Mouse (Mus musculus): ENCODE results near the gene Bmp7. TPM values are rescaled to one million over a fixed set of nuclear protein-coding genes. Genes with fewer than 3 reads are reported as not detected.
A peak's percentile ranks its signal among the peaks of the same experiment; 100 is the strongest.

Bmp7 gene
- polyA plus RNA-seq, 1 experiment from 2014 or later = 8.7 TPM

DNA sequence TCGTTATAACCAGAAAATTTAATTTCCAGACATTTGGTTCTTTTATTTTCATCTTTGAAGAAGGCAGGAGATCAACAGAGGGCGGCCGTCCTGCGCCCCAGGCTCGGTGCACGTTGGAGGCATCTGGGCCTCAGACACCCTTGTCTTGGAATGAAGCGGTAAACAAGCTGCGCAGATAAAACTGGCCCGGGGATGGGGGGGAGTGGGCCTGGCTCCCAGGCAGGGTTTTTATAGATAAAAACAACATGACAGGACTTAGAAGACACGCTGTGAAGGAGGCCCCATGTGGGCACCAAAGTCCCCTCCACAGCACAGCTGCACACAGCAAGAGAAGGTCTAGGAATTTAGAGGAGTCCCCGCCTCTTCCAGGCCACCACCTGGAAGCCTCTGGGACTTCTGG is 10.6 kb upstream of the Bmp7 start:
- no peaks in the 10 kb centered on the region for H3K36me3 ChIP-seq (ENCODE audit: control insufficient read depth, insufficient read depth, low read length)
- no peaks in the 10 kb centered on the region for H3K4me1 ChIP-seq (ENCODE audit: control insufficient read depth, insufficient read depth, low read length)
- no peaks in the 10 kb centered on the region for H3K9me3 ChIP-seq (replicated peaks; ENCODE audit: control insufficient read depth, low read length)
- no peaks in the 10 kb centered on the region for H3K27me3 ChIP-seq (replicated peaks; ENCODE audit: control insufficient read depth, insufficient read depth, low read length)
- H3K4me3 ChIP-seq (ENCODE audit: low read depth, low read length) = no peak overlapping the region
- H3K4me2 ChIP-seq (ENCODE audit: low read length) = no peak overlapping the region
- ATAC-seq (0 out of 2 replicates have a peak, but pooled peaks have one; percentile 23), DNase-seq (ENCODE audit: low spot score) (no peak)
- no peak overlapping the region for H3K27ac ChIP-seq (ENCODE audit: low read depth, low read length)
- H3K9ac ChIP-seq (ENCODE audit: low read length) = no peak overlapping the region
- 24% methylated on average over 11 of the region's 11 CpGs for WGBS

DNA sequence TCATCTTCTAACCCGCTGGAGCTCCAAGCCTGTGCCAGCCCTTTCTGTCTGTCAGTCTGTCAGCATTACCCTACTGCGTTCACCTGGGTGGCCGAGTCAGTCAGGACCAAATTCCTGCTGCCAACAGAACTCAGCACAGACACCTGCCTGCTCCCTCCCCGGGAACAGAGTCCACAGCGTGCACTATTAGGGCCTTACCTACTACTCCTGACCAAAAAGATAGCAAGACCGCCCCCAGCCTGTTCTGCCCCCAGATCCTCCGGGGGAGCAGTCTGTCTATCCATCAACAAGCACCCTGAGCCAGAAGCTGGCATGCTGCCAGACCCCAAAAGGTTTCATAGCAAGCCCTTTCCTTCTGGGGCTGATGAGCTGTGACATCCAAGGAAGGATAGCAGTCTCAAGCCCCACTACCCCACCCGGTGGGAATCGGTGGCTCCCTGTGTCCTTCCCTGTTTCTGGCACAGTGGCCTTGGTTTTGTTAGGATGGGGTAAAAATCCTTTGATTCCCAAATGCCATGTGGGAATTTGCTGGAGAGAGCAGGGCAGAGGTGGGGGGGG is 10.1 kb upstream of the Bmp7 start:
- Histone ChIP-seq H3K9ac (ENCODE audit: low read length) (no peak overlapping the region), H3K4me1 (ENCODE audit: control insufficient read depth, insufficient read depth, low read length) (no peaks in the 10 kb centered on the region), H3K36me3 (ENCODE audit: control insufficient read depth, insufficient read depth, low read length) (no peaks in the 10 kb centered on the region), H3K27ac (ENCODE audit: low read depth, low read length) (no peak overlapping the region), H3K9me3 (replicated peaks; ENCODE audit: control insufficient read depth, low read length) (no peaks in the 10 kb centered on the region), H3K4me2 (ENCODE audit: low read length) (no peak overlapping the region), H3K27me3 (replicated peaks; ENCODE audit: control insufficient read depth, insufficient read depth, low read length) (no peaks in the 10 kb centered on the region), H3K4me3 (ENCODE audit: low read depth, low read length) (no peak overlapping the region)
- 61% methylated on average over 9 of the region's 9 CpGs for WGBS
- ATAC-seq (0 out of 2 replicates have a peak, but pooled peaks have one; percentile 48), DNase-seq (ENCODE audit: low spot score) (peak; percentile 44)

DNA sequence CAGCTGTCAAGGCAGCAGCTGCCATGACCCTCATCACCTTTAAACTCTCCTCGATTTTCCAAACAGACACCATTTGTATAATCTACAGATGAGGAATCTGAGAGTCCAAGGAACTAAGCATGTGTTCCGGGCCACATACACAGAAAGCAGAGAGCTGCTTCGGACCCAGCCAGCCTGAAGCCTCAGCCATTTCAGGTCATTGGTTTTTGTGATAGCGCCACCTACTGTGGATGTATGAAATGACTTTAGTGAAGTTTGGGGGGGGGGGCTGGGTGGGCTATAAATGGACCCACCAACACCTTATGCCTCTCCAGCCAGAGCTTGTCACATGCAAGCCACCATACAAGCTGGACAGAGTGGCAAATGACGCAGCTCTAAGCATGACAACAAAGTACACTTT is 8.9 kb upstream of the Bmp7 start:
- H3K9ac ChIP-seq (ENCODE audit: low read length) = no peak overlapping the region
- WGBS = 45% methylated on average over 5 of the region's 5 CpGs
- no peaks in the 10 kb centered on the region for H3K4me1 ChIP-seq (ENCODE audit: control insufficient read depth, insufficient read depth, low read length)
- no peaks in the 10 kb centered on the region for H3K9me3 ChIP-seq (replicated peaks; ENCODE audit: control insufficient read depth, low read length)
- ATAC-seq (no peak), DNase-seq (ENCODE audit: low spot score) (no peak)
- no peaks in the 10 kb centered on the region for H3K27me3 ChIP-seq (replicated peaks; ENCODE audit: control insufficient read depth, insufficient read depth, low read length)
- no peak overlapping the region for H3K4me2 ChIP-seq (ENCODE audit: low read length)
- no peaks in the 10 kb centered on the region for H3K36me3 ChIP-seq (ENCODE audit: control insufficient read depth, insufficient read depth, low read length)
- no peak overlapping the region for H3K4me3 ChIP-seq (ENCODE audit: low read depth, low read length)
- no peak overlapping the region for H3K27ac ChIP-seq (ENCODE audit: low read depth, low read length)

DNA sequence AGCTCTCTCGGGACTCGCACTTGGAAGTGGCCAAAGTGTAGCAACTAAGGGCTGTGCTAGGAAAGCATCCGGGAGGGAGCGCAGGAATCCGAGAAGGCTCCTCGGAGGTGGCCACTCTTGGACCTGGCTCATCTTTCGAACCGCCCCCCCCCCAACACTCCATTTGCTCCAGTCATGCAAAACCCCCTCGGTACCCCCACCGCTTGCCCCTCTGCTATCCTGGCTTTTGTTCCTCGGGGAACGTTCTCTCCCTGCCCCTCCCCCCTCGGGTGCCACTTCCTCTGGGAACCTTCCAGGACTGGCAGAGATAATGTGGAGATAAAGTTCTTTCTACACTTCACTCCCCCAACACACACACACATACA is 660 bp upstream of the Bmp7 start:
- WGBS = under 1% methylated on average over 13 of the region's 13 CpGs
- Histone ChIP-seq H3K4me1 (ENCODE audit: control insufficient read depth, insufficient read depth, low read length) (peaks cover 18% of the 10 kb centered on the region), H3K4me3 (ENCODE audit: low read depth, low read length) (peak overlapping the region; percentile 43), H3K27ac (ENCODE audit: low read depth, low read length) (no peak overlapping the region), H3K9me3 (replicated peaks; ENCODE audit: control insufficient read depth, low read length) (no peaks in the 10 kb centered on the region), H3K4me2 (ENCODE audit: low read length) (peak overlapping the region; percentile 93), H3K9ac (ENCODE audit: low read length) (peak overlapping the region; percentile 53; the same call in 1 of the 2 replicates), H3K27me3 (replicated peaks; ENCODE audit: control insufficient read depth, insufficient read depth, low read length) (peaks cover 62% of the 10 kb centered on the region), H3K36me3 (ENCODE audit: control insufficient read depth, insufficient read depth, low read length) (no peaks in the 10 kb centered on the region)
- DNase-seq (ENCODE audit: low spot score) (no peak), ATAC-seq (no peak)

DNA sequence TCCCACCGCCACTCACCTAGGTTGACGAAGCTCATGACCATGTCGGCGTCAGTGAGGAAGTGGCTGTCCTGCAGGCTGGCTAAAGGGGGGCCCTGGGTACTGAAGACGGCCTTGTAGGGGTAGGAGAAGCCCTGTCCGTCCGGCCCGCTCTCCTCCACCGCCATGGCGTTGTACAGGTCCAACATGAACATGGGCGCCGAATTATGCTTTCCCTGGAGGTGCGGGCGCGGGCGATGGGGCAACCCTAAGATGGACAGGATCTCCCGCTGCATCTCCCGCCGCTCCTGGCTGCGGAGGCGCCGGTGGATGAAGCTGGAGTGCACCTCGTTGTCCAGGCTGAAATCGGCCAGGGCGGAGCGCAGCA is 500 bp downstream of the Bmp7 start:
- ATAC-seq (peak; percentile 16; the same call in 1 of the 2 replicates), DNase-seq (ENCODE audit: low spot score) (no peak)
- H3K27ac ChIP-seq (ENCODE audit: low read depth, low read length) = 0 out of 2 replicates have a peak overlapping the region, but pooled peaks have one; percentile 33
- peak overlapping the region; percentile 53 for H3K9ac ChIP-seq (ENCODE audit: low read length)
- peaks cover 26% of the 10 kb centered on the region for H3K4me1 ChIP-seq (ENCODE audit: control insufficient read depth, insufficient read depth, low read length)
- no peaks in the 10 kb centered on the region for H3K9me3 ChIP-seq (replicated peaks; ENCODE audit: control insufficient read depth, low read length)
- peaks cover 69% of the 10 kb centered on the region for H3K27me3 ChIP-seq (replicated peaks; ENCODE audit: control insufficient read depth, insufficient read depth, low read length)
- peak overlapping the region; percentile 93 for H3K4me2 ChIP-seq (ENCODE audit: low read length)
- WGBS = under 1% methylated on average over 26 of the region's 26 CpGs
- no peaks in the 10 kb centered on the region for H3K36me3 ChIP-seq (ENCODE audit: control insufficient read depth, insufficient read depth, low read length)
- peak overlapping the region; percentile 43 for H3K4me3 ChIP-seq (ENCODE audit: low read depth, low read length)

DNA sequence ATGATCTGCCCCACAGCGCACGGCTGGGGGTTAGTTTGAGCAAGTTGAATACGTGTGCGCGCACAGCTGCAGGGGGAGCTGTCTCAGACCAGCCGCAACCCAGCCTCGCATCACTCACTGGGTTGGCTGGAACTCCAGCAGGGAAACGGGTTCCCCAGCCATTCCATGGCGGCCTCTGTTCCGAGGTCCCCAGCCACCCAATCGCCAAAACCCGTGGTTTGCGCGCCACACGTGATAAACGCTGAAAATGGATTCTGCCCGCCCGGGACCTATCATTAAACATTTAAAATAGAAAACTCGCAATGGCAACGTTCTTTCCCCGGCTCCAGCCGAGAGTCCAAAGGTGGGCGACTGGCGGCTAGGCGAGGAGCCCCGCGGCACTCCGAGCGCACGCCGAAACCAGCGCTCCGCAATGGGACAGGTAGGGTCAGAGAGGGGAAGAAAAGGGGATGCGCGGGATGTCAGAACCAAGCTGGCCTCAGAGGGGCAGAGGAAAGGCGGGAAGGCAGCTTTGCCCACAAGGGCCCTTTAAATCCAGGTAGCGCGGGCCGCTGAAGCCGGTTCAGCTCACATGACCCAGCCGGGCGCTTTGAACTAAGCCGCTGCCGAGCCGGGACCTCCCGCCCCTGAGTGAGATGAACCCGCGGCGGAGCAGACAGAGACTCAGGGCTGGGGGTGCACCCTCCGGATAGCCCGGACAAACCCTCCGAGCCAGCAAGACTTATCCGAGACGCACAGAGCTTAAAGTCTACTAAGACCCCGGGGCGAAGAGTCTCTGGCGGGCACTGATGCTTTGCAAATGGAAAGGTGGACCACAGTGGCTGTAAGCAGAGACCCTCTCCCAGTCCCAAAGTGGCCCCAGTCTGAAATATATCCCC is 1.1 kb downstream of the Bmp7 start:
- Histone ChIP-seq H3K9me3 (replicated peaks; ENCODE audit: control insufficient read depth, low read length) (no peaks in the 10 kb centered on the region), H3K4me1 (ENCODE audit: control insufficient read depth, insufficient read depth, low read length) (peaks cover 32% of the 10 kb centered on the region), H3K36me3 (ENCODE audit: control insufficient read depth, insufficient read depth, low read length) (no peaks in the 10 kb centered on the region), H3K27ac (ENCODE audit: low read depth, low read length) (0 out of 2 replicates have a peak overlapping the region, but pooled peaks have one; percentile 33), H3K4me2 (ENCODE audit: low read length) (peak overlapping the region; percentile 93), H3K4me3 (ENCODE audit: low read depth, low read length) (peak overlapping the region; percentile 43), H3K9ac (ENCODE audit: low read length) (peak overlapping the region; percentile 53), H3K27me3 (replicated peaks; ENCODE audit: control insufficient read depth, insufficient read depth, low read length) (peaks cover 69% of the 10 kb centered on the region)
- DNase-seq (ENCODE audit: low spot score) (peak; percentile 32), ATAC-seq (no peak)
- under 1% methylated on average over 57 of the region's 57 CpGs for WGBS

DNA sequence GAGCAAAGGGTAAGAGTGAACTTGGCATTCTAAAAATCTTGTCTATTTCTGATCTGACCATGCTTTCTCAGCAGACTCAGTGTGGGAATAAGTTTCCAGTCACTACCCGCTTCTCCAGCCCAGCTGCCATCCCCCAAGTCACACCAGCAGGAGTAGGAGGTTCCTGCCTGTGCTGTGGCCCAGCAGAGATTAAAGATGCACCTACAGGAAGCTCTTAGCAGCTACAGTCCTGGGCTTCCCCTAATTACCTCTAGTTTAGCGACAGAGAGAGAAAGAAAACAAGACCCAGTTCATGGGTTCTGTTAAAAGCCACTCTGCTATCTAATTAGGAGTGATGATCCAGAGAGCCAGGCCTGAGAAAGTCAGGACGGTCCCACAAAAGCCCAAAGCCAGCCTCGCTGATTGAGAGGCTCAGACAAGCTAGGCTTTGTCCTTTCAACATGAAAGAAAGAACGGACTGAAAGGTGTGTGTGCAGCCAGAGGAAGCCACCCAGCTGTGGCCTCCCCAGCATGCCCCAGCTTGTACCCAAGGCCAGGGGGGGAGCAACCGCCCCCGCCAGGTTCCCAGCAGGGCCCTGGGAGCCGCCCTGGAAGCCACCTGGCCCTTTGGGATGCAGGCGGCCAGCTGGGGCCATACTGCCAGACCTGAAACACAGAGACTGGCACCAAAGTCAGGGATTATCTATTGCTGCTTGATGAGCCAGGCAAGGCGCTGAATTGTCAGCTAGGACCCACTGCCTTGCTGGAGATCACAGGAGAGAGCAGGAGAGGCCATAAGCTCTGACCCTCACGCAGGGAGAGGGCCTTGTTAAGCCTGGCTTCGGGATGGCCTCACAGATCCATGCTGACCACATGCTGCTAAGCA is 2.6 kb downstream of the Bmp7 start:
- Histone ChIP-seq H3K27ac (ENCODE audit: low read depth, low read length) (peak overlapping the region; percentile 27; the same call in 1 of the 2 replicates), H3K9me3 (replicated peaks; ENCODE audit: control insufficient read depth, low read length) (no peaks in the 10 kb centered on the region), H3K27me3 (replicated peaks; ENCODE audit: control insufficient read depth, insufficient read depth, low read length) (peaks cover 70% of the 10 kb centered on the region), H3K4me1 (ENCODE audit: control insufficient read depth, insufficient read depth, low read length) (peaks cover 37% of the 10 kb centered on the region), H3K4me3 (ENCODE audit: low read depth, low read length) (peak overlapping the region; percentile 43), H3K9ac (ENCODE audit: low read length) (no peak overlapping the region), H3K36me3 (ENCODE audit: control insufficient read depth, insufficient read depth, low read length) (no peaks in the 10 kb centered on the region), H3K4me2 (ENCODE audit: low read length) (peak overlapping the region; percentile 93; the same call in 1 of the 2 replicates)
- ATAC-seq (no peak), DNase-seq (ENCODE audit: low spot score) (no peak)
- 16% methylated on average over 12 of the region's 12 CpGs for WGBS

DNA sequence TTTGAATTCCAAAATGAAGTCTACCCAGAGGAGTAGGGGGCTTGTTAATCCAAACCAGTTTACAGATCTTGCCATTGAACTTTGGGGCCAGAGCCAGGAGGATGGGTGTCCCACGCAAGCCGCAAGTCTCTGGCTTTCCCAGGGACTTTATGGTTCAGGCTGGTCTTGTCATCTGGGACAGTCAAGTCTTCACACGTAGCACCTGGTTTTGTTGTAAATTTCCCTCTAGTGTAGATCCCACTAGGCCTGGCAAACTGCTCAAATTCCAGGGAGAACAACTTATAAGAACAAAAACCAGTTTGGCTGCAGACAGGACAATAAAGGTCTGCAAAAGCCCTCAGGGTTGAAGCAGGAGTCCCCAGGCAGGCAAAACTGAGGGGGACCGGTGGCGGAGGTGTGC is 3.3 kb downstream of the Bmp7 start:
- DNase-seq (ENCODE audit: low spot score) (no peak), ATAC-seq (no peak)
- Histone ChIP-seq H3K36me3 (ENCODE audit: control insufficient read depth, insufficient read depth, low read length) (no peaks in the 10 kb centered on the region), H3K9ac (ENCODE audit: low read length) (no peak overlapping the region), H3K4me2 (ENCODE audit: low read length) (peak overlapping the region; percentile 4; the same call in 1 of the 2 replicates), H3K4me3 (ENCODE audit: low read depth, low read length) (no peak overlapping the region), H3K4me1 (ENCODE audit: control insufficient read depth, insufficient read depth, low read length) (peaks cover 37% of the 10 kb centered on the region), H3K27ac (ENCODE audit: low read depth, low read length) (no peak overlapping the region), H3K9me3 (replicated peaks; ENCODE audit: control insufficient read depth, low read length) (no peaks in the 10 kb centered on the region), H3K27me3 (replicated peaks; ENCODE audit: control insufficient read depth, insufficient read depth, low read length) (peaks cover 63% of the 10 kb centered on the region)
- 33% methylated on average over 5 of the region's 5 CpGs for WGBS

Data from forebrain, embryonic 14.5 days (tissue).